Mouse (Mus musculus) ovary, adult 18-20 months (tissue): ENCODE measurements around the gene Aldh9a1.
"Not testable (repeated sequence)": the region's sequence is repeated elsewhere in the genome, so short reads cannot be mapped to it uniquely, and the experiment has no call there.

Experiments
- DNase-seq: peaks from one replicate; pipeline ENCODE4 v3.0.0; 2022; ENCODE audit warnings: low spot score, mixed read lengths

The Aldh9a1 gene

GRCm38 (mm10) chr1:167349815-167350596 lies at the start of gene Aldh9a1:
Gene Aldh9a1, plus strand, starts transcription at chr1:167349991.
- peak; percentile 89 for DNase-seq

DNA sequence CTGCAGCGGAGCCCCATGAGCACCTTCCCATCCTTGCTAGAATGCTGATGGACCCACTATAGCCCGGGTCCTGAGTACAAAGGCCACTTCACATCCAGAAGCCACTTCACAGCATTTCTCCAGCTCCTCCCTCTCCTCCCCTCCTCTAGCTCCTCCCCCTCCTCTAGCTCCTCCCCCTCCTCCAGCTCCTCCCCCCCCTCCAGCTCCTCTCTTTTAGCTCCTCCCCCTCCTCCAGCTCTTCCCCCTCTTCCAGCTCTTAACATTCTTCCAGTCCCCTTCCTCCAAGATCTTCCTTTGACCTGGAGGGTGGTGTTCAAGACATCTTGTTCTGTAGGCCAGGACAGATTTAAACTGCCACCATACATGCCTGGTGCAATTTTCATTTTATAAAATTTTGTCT lies 49.7 kb upstream of the Aldh9a1 start:
- no peak for DNase-seq

DNA sequence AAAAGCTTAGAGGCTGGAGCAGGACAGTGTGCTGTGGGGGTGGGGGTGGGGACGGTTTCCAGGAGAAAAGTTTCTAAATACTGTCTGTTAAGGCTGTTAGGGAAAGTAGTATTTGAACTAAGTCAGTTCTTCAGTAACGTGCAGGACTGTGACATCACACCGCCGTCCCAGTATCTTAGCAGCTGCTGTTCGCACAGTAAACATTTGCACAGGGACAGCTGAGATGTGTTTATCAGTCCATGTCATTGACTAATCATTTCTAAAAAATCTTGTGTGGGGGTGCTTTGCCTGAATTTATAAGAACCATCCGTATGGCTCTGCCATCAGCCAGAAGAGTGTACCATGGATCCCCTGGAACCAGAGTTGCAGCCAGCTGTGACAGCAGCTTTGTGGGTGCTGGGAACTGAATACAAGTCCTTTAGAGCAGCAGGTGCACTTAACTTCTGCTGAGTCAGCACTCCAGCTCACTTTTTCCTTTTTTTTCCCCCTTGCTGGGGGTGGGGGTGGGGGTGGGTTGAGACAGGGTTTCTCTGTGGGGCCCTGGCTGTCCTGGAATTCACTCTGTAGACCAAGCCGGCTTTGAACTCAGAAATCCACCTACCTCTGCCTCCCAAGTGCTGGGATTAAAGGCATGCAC lies 44.2 kb upstream of the Aldh9a1 start:
- DNase-seq: no peak

DNA sequence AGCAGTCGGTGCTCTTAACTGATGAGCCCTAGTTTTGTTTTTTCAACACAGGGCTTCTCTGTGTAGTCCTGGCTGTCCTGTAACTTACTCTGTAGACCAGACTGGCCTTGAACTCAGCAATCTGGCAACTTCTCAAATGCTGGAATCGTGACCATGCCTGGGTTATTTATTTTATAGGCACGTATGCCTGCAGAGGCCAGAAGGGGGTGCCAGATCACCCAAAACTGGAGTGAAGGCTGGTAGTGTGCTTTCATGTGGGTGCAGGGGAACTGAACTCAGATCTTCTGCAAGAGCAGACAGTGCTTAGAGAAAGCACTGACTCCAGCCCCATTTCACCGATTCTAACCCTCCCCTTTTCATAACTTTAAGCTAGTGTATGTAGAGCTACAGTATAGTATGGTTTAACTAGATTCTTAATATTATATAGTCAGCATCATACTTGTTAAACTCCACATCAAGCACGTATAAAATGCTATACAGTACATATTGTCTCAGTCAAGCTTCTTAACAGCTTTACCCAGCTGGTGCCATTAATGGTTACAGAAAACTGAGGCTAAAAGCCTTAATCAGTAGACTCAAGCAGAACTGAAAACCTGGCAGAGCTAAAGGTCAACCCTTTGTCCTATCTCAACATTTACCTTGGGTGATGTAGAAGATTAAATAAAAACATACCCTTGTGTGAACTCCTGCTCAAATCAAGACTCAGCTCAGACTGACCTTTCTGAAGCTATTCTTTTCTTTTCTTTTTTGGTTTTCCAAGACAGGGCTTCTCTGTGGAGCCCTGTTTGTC lies 43.1 kb upstream of the Aldh9a1 start:
- DNase-seq: peak; percentile 61

- DNase-seq: no peak
Measured at GRCm38 (mm10) chr1:167307674-167308073, 42.1 kb upstream of the Aldh9a1 start.

DNA sequence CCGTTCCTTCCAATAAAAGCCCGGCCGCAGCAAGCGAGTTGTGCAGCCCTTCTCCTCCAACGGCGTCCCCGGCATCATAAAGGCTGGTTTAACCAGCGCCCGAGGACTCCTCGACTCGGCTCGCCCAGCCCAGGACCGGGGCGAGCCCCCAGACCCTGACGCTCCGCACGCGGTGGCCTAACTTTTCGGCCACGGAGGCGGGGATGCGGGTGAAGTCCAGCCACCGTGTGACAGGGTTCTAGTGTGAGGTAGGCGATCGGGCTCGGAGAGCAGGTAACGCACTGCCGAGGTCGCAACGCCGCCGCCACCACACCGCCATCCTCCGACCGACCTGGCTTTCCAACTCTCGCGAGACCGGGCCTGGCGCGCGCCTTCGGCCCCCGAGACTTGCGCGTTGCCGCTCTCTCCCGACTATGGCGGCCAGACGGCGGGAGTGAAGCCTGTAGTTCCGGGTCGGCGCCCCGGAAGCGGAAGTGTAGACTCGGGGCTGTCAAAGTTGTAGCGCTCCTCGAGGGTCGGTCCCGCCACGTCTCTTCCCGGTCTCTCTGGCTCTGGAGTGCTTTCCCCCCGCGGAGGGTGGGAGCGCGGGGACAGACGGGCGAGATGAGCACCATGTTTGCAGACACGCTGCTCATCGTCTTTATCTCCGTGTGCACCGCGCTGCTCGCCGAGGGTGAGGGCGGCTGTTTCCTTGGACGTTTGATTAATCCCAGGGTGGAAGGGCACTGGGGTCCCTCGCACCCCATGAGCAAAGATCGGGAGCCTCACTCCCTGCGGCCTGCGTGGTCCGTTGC lies 41.3 kb upstream of the Aldh9a1 start, which contains the start of gene Tmco1:
Gene Tmco1 (plus strand): TSS at position 118 of the 794 bp plus-strand sequence.
- peak; percentile 92 for DNase-seq

GRCm38 (mm10) chr1:167312367-167312766 lies 37.4 kb upstream of the Aldh9a1 start:
- DNase-seq: no peak

DNA sequence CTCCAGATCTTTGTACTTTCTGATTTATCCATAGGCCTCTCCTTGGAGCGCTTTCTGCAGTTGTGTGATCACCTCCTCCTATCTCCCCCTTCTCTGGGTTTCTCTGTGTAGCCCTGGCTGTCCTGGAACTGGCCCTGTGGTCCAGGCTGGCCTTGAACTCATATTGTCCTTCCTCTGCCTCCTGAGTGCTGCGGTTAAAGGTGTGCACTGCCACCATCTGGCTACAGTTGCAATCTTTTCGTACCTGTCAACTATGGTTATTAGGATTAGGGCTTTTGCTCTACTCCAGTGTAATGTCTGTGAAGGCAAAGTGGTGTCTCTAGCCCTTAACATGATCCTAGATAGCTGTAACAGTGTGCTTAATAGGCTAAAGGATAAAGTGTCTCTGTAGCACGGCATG lies 36.6 kb upstream of the Aldh9a1 start:
- DNase-seq: no peak

GRCm38 (mm10) chr1:167321691-167322090 lies 28.1 kb upstream of the Aldh9a1 start:
- no peak for DNase-seq

GRCm38 (mm10) chr1:167328776-167329175 lies 21.0 kb upstream of the Aldh9a1 start:
- DNase-seq: no peak

DNA sequence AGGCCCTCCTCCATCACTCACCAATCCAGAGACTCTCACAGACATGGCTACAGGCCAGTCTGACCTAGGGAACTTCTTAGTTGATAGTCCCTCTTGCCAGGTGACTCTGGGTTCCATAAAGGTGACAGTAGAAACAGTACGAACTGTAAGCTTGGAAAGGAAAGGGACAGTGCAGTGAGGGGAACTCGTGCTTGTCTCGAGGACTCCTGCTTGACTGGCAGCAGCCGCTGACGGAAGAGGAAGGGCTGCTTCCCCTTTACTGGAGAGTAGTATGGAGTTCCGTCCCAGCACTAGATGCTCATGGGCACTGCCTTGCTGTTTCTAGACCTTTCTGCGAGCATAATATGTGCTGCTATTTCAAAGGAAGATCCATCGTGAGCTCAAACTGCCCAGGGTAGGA lies 18.7 kb upstream of the Aldh9a1 start:
- no peak for DNase-seq

GRCm38 (mm10) chr1:167336398-167336797 lies 13.4 kb upstream of the Aldh9a1 start:
- no peak for DNase-seq

DNA sequence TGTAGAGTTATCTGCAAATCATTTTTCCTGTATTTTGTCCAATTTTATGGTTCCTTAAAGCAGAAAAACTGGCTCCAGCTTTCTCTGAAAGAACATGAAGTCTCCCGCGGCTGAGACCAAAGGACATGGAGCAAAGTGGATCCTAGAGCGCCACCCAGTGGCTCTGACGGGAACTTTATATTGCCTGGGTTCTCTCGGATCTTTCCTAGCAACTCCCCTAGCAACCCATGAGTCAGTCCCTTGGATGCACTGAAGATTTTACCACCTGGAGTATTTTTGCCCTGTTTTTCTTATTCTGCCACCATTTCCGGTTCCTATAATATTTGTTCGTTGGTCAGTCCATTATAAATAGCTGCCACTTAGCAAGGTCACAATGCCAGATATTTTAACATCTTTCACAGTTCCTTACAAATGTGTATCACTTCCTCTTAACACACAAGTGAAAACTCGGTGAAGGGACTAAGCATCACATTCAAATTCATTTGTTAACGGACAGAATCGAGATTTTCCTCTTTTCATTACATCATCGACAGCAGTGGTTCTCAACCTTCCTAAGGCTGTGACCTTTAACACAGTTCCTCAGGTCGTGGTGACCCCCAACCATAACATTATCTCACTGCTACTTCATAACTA lies 12.2 kb upstream of the Aldh9a1 start:
- peak; percentile 60 for DNase-seq

DNA sequence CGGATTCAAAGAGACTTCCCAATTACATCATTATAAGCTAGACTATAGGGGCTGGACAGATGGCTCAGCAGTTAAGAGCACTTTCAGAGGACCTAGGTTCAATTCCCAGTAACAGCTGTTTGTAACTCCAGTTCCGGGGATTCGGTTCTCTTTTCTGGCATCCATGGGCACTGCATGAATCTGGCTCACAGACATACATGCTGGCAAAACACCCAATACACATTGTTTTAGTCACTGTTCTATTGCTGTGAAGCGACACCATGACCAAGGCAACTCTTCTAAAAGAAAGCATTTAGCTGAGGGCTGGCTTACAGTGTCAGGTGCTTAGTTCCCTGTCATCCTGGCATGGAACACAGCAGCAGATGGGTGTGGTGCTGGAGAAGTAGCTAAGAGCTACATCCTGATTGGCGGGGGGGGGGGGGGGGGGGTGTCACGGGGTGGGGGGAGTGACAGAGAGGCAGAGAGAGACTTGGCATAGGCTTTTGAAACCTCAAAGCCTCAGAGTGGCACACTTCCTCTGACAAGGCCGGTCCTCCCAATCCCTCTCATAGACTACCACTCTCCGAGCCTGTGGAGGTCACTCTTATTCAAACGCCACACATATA lies 10.5 kb upstream of the Aldh9a1 start:
- no peak for DNase-seq

GRCm38 (mm10) chr1:167340111-167340787 lies 9.5 kb upstream of the Aldh9a1 start:
- no peak for DNase-seq

DNA sequence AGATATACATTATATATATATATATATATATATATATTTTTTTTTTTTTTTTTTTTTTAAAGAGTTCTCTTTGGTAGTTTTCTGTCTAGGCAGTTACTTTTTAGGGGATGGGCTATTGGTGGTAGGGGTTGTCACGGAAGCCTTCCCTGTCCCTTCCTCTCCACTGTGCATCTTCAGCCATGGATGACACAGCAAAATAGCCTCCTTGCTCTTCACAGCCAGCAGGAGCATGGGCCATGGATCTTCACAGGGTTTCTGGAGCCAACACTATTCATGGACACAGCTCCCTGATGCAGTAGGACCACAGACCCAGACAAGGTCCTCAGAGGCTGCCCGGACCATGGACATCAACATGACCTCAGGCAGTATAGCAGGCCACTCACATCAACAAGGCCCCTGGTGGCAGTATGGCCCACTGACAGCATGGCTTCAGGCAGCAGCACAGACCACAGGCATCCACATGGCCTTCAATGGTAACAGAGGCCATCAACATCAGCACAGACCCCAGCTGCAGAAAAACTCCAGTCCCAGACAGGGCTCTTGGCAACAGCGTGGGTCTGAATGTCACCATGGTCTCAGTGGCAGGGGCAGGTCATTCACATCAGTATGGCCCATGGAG lies 8.8 kb upstream of the Aldh9a1 start:
- DNase-seq: no peak

GRCm38 (mm10) chr1:167342831-167343230 lies 7.0 kb upstream of the Aldh9a1 start:
- no peak for DNase-seq

- not testable (repeated sequence) for DNase-seq
Measured at GRCm38 (mm10) chr1:167345994-167346520, 3.7 kb upstream of the Aldh9a1 start.

DNA sequence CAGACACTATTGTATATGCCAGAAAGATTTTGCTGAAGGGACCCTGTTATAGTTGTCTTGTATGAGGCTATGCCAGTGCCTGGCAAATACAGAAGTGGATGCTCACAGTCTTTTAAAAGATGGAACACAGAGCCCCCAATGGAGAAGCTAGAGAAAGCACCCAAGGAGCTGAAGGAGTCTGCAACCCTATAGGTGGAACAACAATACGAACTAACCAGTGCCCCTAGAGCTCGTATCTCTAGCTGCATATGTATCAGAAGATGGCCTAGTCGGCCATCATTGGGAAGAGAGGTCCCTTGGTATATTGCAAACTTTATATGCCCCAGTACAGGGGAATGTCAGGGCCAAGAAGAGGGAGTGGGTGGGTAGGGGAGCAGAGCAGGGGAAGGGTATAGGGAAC lies 585 bp upstream of the Aldh9a1 start:
- DNase-seq: not testable (repeated sequence)
